Mouse (Mus musculus) lung, embryonic 16.5 days (tissue): ENCODE data around the gene Med6. TPM values are rescaled to one million over a fixed set of nuclear protein-coding genes. Genes with fewer than 3 reads are reported as not detected.

Experiments
- ATAC-seq: fragments of 200-750 bp; cut with Nextera tagmentation; 2 replicates; pipeline ENCODE4 v1.8.0; 2017; ENCODE audit warnings: low read depth, mild to moderate bottlenecking, moderate library complexity
- H3K27ac ChIP-seq: fragments of 300-500 bp; sonication (generic); 2 replicates; pipeline ENCODE4 v1.5.1; 2014; ENCODE audit warnings: mild to moderate bottlenecking, control low read depth, low read length
- H3K27me3 ChIP-seq: fragments of 300-500 bp; sonication (generic); 2 replicates; pipeline ENCODE4 v1.6.1; 2014; ENCODE audit warnings: low read depth, low read length, mixed read lengths; ENCODE audit not compliant: control insufficient read depth, insufficient read depth
- H3K36me3 ChIP-seq: fragments of 300-500 bp; sonication (generic); 2 replicates; pipeline ENCODE4 v1.6.1; 2014; ENCODE audit warnings: low read length; ENCODE audit not compliant: control insufficient read depth, insufficient read depth
- H3K4me1 ChIP-seq: fragments of 300-500 bp; sonication (generic); replicated peaks from 2 replicates; pipeline ENCODE4 v1.6.1; 2014; ENCODE audit warnings: low read length, mixed read lengths; ENCODE audit not compliant: control insufficient read depth, insufficient read depth
- H3K4me2 ChIP-seq: fragments of 300-500 bp; sonication (generic); 2 replicates; pipeline ENCODE4 v1.6.1; 2014; ENCODE audit warnings: low read depth, low read length, control low read depth
- H3K4me3 ChIP-seq: fragments of 300-500 bp; sonication (generic); 2 replicates; pipeline ENCODE4 v1.5.1; 2014; ENCODE audit warnings: mild to moderate bottlenecking, low read length, control low read depth
- H3K9ac ChIP-seq: fragments of 300-500 bp; sonication (generic); 2 replicates; pipeline ENCODE4 v1.6.1; 2014; ENCODE audit warnings: low read length, control low read depth
- H3K9me3 ChIP-seq: fragments of 300-500 bp; sonication (generic); 2 replicates; pipeline ENCODE4 v1.6.1; 2016; ENCODE audit warnings: low read length; ENCODE audit not compliant: control insufficient read depth
- WGBS: fragments of 180-500 bp; shearing (Covaris S2); extraction: QIAGEN DNeasy Blood & Tissue Kit; methylation state at CpG from one replicate; pipeline ENCODE4 v1.1.7; 2014; 5-methylcytosine and 5-hydroxymethylcytosine counted together
- polyA plus RNA-seq: library from polyadenylated mRNA; unstranded; fragments of >200 nt; fragmentation: Nextera tagmentation; extraction: Ambion mirVana; gene quantifications from 2 replicates; pipeline ENCODE4 v1.2.1, GENCODE M21; 2015

Med6 gene
- polyA plus RNA-seq, 1 experiment from 2014 or later = 58.5 TPM

GRCm38 (mm10) chr12:81627426-81627825 lies 32.6 kb upstream of the Med6 start:
- Histone ChIP-seq H3K4me1 (no peaks in the 10 kb centered on the region; the same call in 1 of the 2 replicates), H3K4me2 (no peak overlapping the region), H3K27me3 (peaks cover 18% of the 10 kb centered on the region), H3K9ac (no peak overlapping the region), H3K36me3 (no peaks in the 10 kb centered on the region), H3K9me3 (no peaks in the 10 kb centered on the region), H3K27ac (no peak overlapping the region), H3K4me3 (no peak overlapping the region)
- 52% methylated on average over 6 of the region's 6 CpGs for WGBS
- ATAC-seq = no peak

- Histone ChIP-seq H3K4me3 (no peak overlapping the region), H3K36me3 (no peaks in the 10 kb centered on the region), H3K27ac (no peak overlapping the region), H3K9me3 (no peaks in the 10 kb centered on the region), H3K27me3 (peaks cover 10% of the 10 kb centered on the region), H3K4me1 (no peaks in the 10 kb centered on the region), H3K9ac (no peak overlapping the region), H3K4me2 (no peak overlapping the region)
- no peak for ATAC-seq
- WGBS = 67% methylated on average over 12 of the region's 12 CpGs
Measured at GRCm38 (mm10) chr12:81626226-81626861, 31.5 kb upstream of the Med6 start.

GRCm38 (mm10) chr12:81623377-81623776 lies 28.6 kb upstream of the Med6 start:
- 75% methylated on average over 4 of the region's 4 CpGs for WGBS
- no peak overlapping the region for H3K4me2 ChIP-seq
- no peaks in the 10 kb centered on the region for H3K4me1 ChIP-seq
- no peak overlapping the region for H3K27ac ChIP-seq
- no peaks in the 10 kb centered on the region for H3K27me3 ChIP-seq
- H3K9me3 ChIP-seq = no peaks in the 10 kb centered on the region
- H3K9ac ChIP-seq = no peak overlapping the region
- no peak for ATAC-seq
- no peak overlapping the region for H3K4me3 ChIP-seq
- H3K36me3 ChIP-seq = no peaks in the 10 kb centered on the region

- no peak overlapping the region for H3K27ac ChIP-seq
- H3K4me2 ChIP-seq = no peak overlapping the region
- H3K4me3 ChIP-seq = no peak overlapping the region
- H3K9ac ChIP-seq = no peak overlapping the region
- no peaks in the 10 kb centered on the region for H3K4me1 ChIP-seq
- no peaks in the 10 kb centered on the region for H3K36me3 ChIP-seq
- WGBS = 16% methylated on average over 5 of the region's 5 CpGs
- ATAC-seq = no peak
- no peaks in the 10 kb centered on the region for H3K9me3 ChIP-seq
- H3K27me3 ChIP-seq = no peaks in the 10 kb centered on the region
Measured at GRCm38 (mm10) chr12:81619302-81619701, 24.5 kb upstream of the Med6 start.

GRCm38 (mm10) chr12:81616980-81617379 lies 22.2 kb upstream of the Med6 start:
- Histone ChIP-seq H3K27ac (no peak overlapping the region), H3K4me3 (no peak overlapping the region)
- WGBS = 41% methylated on average over 7 of the region's 7 CpGs

GRCm38 (mm10) chr12:81615807-81616206 lies 21.0 kb upstream of the Med6 start:
- no peak for ATAC-seq
- Histone ChIP-seq H3K27me3 (no peaks in the 10 kb centered on the region), H3K36me3 (no peaks in the 10 kb centered on the region), H3K4me3 (no peak overlapping the region), H3K9ac (no peak overlapping the region), H3K27ac (no peak overlapping the region), H3K9me3 (no peaks in the 10 kb centered on the region), H3K4me2 (no peak overlapping the region), H3K4me1 (no peaks in the 10 kb centered on the region)
- 81% methylated on average over 6 of the region's 6 CpGs for WGBS

More at GRCm38 (mm10) chr12:81616980-81617379, 22.2 kb upstream of the Med6 start:
- H3K4me1 ChIP-seq = no peaks in the 10 kb centered on the region
- H3K36me3 ChIP-seq = no peaks in the 10 kb centered on the region
- no peak overlapping the region for H3K9ac ChIP-seq
- H3K4me2 ChIP-seq = no peak overlapping the region
- no peaks in the 10 kb centered on the region for H3K27me3 ChIP-seq
- no peaks in the 10 kb centered on the region for H3K9me3 ChIP-seq
- ATAC-seq = no peak

- Histone ChIP-seq H3K4me2 (no peak overlapping the region), H3K4me3 (no peak overlapping the region), H3K27me3 (no peaks in the 10 kb centered on the region), H3K4me1 (no peaks in the 10 kb centered on the region), H3K27ac (no peak overlapping the region), H3K36me3 (no peaks in the 10 kb centered on the region), H3K9ac (no peak overlapping the region), H3K9me3 (no peaks in the 10 kb centered on the region)
- ATAC-seq = no peak
Measured at GRCm38 (mm10) chr12:81609445-81609844, 14.6 kb upstream of the Med6 start.

- ATAC-seq = no peak
- WGBS = 44% methylated on average over 5 of the region's 5 CpGs
- Histone ChIP-seq H3K27ac (no peak overlapping the region), H3K9ac (no peak overlapping the region), H3K36me3 (no peaks in the 10 kb centered on the region), H3K4me3 (no peak overlapping the region), H3K4me2 (no peak overlapping the region), H3K27me3 (no peaks in the 10 kb centered on the region), H3K4me1 (no peaks in the 10 kb centered on the region), H3K9me3 (no peaks in the 10 kb centered on the region)
Measured at GRCm38 (mm10) chr12:81604995-81605784, 10.4 kb upstream of the Med6 start.

GRCm38 (mm10) chr12:81596547-81597262 lies 1.9 kb upstream of the Med6 start:
- ATAC-seq = no peak
- Histone ChIP-seq H3K36me3 (no peaks in the 10 kb centered on the region), H3K27ac (no peak overlapping the region), H3K9ac (no peak overlapping the region), H3K27me3 (no peaks in the 10 kb centered on the region), H3K4me3 (no peak overlapping the region), H3K9me3 (no peaks in the 10 kb centered on the region), H3K4me1 (peaks cover 2% of the 10 kb centered on the region; the same call in 1 of the 2 replicates), H3K4me2 (no peak overlapping the region)
- 74% methylated on average over 8 of the region's 8 CpGs for WGBS
